Mouse (Mus musculus) lung, adult 2 months (tissue): ENCODE results near the gene Gm11562.

ENCODE experiments used
- CTCF ChIP-seq: fragments of 200-500 bp; IDR thresholded peaks from 2 replicates; pipeline ENCODE4 v1.5.1; 2011; ENCODE audit warnings: mild to moderate bottlenecking, low read length, control low read depth; ENCODE audit not compliant: insufficient read depth
- POLR2A ChIP-seq: fragments of 200-500 bp; IDR thresholded peaks from 2 replicates; pipeline ENCODE4 v1.6.1; 2011; ENCODE audit warnings: low read depth, mild to moderate bottlenecking, control low read depth, low read length, borderline replicate concordance; ENCODE audit errors: extremely low read depth

GRCm38 (mm10) chr11:99609126-99609525 lies 11.1 kb downstream of the Gm11562 start:
- no peak for TF ChIP-seq CTCF
- no peak for TF ChIP-seq POLR2A
